Mouse (Mus musculus) lung, postnatal 25 days (tissue): ENCODE measurements at regions not wholly inside any gene's neighbourhood (a gene's known extent, or its start where the extent isn't known, plus 50 kb on each side); places are given as distances from the start of the nearest gene placed in this dataset.

Experiments
- DNase-seq: peaks from one replicate; pipeline ENCODE4 v3.0.0; 2022; ENCODE audit warnings: low spot score

DNA sequence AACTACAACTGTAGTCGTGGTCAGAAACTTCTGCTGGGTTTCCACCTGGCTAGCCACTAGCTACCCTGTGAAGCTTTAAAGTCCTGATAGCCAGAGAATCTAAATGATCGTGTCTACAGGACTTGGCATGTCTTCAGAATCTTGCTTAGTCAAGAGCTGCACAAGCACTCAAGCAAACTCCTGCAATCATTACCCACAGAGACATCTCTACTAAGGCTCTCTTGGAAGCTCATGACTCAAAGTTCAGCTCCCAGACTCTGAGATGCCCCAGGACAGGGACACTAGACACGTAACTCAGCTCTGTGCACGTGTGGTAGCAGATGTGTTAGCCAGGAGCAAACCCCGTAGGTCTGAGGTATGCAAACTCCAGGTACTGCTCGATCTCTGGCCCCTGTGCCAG is 242.2 kb downstream of the Rybp start:
- DNase-seq = no peak

DNA sequence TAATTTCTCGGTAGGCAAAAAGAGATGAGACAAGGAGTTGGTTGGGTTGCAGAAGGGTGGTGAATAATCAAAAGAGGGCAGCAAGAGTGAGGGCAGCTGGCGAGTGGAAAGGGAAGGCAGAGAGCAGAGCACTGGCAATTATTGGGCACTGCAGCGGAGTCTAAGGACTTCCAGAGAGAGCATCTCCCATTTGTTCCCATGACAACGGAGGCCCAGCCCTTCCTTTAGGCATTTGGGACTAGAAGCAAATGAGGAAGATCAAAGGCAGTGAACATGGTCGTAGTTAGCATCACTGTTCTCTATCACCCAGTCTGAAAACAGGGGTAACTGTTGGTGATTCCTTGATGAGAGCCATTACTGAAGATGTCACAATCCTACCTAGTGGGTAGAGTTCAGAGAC is 246.1 kb downstream of the Rybp start:
- DNase-seq = no peak

DNA sequence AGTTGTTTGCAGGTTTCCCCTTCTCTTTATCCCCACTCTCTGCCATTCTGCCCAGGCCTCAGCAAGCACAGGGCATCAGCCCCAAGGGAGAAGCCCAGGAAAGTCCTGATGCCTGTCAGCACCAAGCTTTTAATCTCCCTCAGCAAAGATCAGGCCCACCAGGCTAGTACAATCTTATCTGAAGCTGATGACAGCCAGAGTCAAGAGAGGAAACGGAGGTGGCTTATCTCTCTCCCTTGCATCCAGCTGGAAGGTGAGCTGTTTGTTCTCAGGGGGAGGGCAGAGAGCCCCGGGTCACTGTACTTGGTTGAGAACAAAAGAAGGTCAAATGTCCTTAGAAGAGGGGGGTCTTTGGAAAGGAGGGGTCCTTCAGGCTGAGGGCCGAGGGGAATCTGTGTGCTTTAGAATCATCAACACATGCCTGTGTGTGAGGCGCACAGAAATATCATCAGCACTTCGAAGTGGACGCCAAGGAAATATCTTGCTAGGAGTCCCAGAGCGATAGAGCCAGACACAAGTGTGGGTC is 246.8 kb downstream of the Rybp start:
- DNase-seq = no peak

DNA sequence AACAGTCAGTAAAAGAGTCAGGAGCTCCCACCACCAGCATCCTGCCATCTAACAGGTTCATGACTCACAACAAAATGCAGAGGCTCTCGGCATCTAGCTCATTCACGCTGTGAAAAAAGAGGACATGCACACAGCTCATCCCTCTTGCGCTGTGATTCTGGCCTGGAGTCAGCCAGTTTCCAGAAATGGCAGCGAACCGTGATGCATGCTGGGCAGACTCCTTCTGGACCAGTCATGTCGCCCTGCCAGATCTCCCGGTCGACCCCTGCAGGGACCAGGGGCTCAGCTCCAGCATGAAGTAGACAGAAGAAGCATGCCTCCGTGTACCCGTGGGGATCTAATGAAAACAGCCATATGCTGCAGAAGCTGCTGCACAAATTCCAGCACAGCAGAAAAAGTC is 254.6 kb downstream of the Rybp start:
- DNase-seq = no peak

DNA sequence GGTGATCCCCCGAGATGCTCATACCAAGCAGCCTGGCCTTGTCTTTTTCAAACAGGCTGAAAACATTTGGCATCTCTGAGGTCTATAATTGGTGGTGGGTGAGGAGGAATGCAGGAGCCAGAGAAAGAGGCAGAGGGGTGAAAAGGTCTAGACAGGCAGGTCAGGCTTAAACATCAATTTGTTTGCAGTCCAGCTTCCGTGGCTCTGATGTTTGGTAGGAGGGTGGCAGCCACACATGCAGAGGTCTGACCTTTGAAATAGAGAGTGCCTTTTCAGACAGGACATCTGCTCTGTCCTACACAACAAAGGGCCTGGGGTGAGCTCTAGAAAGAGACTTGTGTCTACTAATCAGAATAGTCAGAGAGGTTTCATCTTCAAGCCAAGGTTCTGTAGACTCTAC is 256.8 kb downstream of the Rybp start:
- no peak for DNase-seq

DNA sequence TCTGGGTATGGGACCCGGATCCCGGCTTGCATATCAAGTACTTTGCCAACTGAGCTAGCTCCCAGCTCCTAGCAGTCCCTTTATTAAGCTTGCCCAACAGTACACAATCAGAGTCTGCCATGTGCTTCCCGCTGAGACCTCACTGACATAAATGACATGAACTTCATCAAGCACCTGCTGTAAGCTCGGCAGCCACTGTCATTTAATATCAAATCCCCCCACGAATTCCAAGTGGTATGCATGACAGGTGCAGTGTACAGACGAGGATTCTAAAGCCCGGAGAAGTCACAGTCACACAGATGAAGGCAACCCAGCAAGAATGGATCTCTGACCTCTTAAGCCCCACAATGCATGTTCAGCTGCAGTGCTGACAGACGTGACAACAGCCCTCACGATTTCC is 257.3 kb downstream of the Rybp start:
- no peak for DNase-seq

DNA sequence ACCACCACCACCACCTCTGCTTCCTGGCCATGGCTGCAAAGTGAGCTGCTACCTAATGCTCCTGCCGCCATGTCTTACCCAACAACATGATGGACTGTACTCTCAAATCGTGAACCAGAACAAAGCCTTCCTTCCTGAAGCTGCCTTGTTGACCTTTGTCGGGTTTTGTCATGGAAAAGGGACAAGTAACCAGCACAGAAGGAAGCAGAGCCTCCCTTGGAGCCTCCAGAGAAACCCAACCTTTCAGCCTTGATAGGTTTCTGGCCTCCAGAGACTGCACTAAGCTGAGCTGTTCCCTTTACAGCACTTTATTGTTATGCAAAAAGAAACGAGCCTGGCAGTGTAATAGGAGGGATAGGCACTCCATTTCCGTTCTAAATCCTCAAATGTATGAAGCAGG is 259.8 kb downstream of the Rybp start:
- no peak for DNase-seq

DNA sequence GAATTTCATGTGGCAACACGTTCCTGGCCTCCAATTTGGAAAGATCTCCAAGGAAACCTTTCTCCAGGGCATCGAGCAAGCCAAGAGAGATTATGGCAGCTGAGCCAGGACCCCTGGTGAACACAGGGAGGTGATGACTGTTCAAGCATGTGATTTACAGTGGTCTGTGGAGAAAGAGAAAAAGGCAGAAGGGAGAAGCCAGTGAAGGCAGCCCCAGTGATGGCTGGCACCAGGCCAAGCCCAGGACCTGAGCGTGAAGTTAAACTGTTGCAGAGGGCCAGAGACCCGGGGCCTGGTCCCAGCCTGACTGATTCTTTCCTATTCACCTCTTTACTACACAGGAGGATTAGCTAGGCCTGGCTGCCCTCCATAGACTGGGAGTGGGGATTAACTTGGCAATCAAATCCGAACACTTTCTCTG is 261.7 kb downstream of the Rybp start:
- DNase-seq = no peak

DNA sequence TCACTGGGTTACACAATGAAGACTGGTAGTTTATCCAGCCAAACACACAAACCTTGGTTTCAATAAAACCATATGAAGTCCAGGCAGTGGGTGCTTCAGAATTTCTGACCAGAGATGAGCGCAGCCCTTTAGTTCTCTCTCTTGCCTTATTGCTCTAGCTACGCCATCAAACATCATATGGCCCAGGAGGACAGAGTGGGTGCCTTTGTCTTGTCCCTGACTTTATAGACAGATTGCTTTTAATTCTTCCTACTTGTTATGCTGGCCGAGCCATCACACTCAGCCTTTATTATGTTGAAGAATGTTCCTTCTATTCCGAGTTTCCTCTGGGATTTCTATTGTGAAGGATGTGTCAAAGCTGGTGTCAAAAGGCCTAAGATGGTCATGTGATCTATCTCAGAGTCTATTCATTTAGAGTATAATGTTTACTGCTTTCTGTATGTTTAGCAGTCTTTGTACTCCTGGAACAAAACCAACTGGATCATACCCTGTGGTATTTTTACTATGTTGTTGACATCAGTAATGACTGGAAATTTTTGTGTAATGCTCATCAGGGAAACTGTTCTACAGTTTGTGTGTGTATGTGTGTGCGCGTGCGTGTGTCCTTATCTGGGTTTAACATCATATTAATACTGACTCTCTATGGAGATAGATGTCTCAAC is 263.7 kb downstream of the Rybp start:
- DNase-seq = no peak

DNA sequence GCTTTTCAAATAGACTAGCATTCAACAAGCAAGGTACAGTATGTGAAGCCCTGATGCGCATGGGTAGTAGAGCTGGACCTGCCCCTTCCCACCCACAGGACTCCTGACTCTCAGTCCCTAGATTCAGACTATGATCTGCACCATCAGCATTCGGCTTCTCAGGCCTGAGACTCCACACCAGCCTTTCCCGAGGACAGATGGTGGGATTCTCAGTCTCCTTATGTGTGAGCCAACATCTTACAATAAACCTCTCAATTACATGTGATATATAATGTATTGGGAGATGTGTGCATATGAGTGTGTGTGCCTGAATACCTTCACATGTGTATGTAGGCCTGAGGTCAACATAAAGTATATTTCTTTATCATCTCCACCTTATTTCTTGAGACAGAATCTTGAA is 268.3 kb downstream of the Rybp start:
- DNase-seq = no peak

DNA sequence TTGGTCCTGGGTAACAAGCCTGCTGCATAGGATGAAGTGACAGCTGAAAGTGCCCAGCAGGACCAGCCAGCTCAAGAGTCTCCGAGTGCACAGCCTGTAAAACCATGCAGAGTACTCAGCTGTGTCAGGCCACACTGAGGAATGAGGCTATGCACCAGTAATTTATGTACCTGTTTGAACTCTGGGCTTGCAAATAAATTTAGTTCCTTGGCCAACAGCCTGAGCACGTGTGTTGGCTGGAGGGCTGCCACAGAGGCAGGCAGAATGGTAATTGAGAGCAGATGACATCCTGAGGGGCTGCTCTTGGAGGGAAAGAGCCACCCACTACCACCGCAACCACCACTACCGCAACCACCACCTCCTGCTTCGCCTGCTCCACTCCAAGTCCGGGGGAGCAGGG is 273.3 kb downstream of the Rybp start:
- DNase-seq = peak; percentile 23

DNA sequence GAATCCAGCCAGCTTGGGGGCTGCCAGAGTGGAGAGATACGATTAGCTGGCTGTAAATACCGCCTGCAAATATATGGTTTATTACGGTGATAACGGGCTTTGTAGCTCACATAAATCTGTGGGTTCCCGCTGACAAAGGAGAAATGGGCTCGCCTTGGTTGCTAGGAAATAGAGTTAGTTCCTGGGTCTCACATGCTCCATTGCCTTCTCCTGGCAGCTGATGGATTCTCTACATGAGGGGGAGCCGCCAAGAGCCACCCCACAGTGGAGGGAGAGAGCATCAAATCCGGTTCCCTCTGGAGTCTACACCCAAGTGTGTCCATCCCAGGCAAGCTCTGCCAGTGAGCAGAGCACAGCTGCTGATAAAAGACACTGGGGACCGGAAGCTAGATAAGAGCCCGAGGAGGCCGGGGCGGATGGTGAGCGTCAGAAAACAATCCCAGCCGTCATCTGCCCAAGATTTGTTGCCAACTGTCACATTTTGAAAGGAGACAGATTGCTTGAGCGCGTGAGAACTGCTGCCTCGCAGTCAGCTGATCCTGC is 275.7 kb downstream of the Rybp start:
- DNase-seq = peak; percentile 64

DNA sequence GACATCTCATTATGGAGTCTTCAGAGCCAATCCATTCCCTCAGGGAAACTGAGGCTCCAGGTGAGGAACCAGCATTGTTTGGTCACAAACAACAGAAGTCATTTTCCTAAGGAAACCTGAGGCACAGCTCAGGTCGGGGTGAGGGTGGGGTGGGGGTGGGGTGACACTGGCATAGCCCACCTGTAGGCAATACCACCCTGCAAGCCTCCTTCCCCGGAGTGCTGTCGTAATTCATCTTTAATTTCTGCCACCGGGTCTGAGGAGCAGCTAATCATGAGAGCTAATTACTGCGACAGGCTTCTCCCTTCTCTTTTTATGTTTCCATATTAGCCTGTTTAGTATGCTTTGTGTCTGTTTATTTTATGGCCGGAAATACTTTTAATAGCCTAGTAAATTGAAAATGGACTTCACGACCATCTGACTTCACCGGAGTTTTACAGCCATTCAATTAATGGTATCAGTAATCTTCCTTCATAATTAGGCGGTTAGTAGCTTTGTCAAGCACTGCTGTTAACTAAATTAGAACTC is 276.3 kb downstream of the Rybp start:
- no peak for DNase-seq

DNA sequence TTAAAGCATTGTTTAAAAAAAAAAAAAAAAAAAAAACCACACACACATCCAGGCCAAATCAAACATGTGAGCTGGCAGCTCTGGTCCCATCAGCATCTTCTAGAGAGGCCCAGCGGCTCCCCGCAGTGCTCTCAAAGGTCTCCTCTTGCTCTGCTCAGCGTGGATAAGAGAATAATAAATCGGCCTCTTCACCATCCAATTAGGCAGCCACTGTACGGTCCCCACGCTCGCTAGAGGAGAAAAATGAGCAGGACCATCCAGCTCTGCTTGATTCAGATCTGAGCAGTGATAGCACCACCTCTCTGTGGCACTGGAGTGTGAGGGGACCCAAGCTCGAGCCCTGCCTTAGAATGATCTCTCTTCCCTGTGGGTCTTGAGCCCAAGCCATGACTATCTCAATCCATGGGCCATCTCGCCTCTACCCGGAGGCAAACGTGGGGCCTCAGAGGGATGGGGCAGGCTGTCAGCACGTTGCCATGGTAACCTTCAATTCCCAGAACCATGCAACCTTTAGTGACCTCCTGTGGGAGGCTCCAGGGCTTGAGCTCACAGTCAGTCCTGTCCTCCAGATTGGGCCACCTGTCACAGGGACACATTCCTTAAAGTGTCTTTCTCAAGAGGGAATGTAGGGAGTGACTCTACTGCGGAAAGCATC is 273.6 kb upstream of the Prok2 start:
- DNase-seq = no peak

DNA sequence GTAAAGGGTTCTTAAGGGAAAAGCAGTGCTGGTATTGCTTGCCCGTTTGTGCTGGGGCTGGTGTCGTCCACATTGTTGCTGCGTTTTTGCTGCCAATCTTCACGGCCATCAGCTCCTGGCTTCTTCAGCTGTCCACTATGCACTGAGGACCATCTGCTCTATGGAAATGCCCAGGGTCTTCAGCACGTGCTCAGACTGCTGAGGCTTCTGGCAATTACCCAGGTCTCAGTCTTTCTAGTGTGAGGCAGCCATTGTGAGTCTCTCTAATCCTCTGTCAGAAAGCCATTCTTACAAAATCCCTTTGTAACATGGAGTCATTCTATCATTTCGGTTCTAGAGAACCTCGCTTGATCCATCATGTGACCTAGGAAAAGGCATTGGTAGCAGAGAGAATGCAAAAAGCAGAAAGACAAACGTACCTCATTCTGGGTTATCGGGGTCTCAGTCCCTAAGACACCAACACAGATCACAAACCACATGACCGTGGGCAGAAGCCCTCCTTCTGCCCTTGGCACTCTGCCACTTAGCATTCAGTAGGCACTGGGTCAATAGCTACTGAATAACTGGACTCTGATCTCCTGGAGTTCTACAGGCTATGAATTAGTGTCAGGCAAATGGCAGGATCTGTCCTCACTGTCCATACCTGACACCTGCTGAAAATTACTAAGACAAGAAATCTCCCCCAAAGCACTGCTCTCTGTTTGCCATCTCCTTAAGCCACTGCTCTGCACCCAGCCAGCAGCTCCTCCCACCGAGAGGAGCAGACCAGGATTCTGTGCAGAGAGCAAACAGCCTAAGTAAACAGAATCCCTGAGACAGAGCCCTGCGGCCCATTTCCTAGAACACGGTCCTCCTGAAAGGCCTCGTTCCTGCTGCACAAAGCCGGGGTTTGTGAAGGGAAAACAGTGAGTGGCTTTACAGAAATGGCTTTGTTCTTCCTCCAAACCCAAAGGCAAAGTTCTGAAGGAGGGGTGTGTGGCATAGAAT is 270.1 kb upstream of the Prok2 start:
- peak; percentile 18 for DNase-seq

DNA sequence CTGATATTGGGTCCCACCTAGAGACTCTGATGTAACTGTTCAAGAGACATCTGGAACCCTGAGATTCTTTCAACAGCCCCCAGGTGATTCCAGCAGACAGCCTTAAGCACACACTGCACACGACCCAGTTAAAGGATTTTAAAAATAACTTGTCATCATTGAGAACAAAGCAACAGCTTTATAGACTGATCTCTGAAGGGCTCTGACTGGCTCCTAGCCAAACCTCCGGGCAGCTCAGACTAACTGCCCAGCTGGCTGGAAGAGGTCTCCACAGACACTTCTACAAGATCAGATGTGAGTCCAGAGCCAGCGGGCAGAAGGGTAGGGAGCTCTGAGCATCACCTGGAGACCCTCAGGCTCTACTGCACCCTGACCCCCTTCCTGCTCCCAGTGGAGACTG is 267.8 kb upstream of the Prok2 start:
- DNase-seq = no peak

DNA sequence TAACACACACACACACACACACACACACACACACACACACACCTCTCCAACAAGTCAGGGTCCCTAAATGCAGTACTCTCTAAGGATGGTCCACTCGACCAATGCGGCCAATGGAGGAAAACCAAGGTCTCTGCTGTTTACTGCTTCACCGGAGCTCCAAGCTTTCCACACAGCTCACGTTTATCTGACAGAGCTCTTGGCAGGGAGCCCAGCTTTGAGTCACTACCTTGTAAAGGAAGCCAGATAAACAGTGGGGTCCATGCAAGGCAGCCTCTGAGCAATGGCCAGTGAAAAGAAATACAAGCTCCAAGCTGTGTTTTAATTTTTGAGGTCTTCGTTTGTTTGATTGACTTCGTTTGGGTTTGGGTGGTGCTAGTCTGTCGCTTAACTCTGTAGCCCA is 264.9 kb upstream of the Prok2 start:
- DNase-seq = peak; percentile 84

DNA sequence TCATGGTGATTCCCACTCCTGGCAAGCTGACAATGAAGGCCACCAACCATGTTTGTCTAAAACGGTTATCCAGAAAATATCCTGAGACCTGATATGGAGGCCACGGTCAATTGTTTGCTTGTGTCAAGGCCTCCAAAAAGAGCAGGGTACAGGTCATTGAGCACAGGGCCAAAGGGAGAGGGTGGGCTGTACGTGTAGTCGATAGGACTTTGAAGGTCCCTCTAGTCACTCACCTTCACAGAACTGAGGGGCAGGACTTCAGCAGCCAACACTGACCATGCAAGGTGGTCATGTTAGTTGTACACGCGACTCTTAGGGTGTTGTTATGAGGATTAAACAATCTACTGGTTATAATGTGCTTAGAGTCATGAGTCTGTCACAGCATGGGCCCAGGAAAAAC is 264.4 kb upstream of the Prok2 start:
- DNase-seq = no peak

DNA sequence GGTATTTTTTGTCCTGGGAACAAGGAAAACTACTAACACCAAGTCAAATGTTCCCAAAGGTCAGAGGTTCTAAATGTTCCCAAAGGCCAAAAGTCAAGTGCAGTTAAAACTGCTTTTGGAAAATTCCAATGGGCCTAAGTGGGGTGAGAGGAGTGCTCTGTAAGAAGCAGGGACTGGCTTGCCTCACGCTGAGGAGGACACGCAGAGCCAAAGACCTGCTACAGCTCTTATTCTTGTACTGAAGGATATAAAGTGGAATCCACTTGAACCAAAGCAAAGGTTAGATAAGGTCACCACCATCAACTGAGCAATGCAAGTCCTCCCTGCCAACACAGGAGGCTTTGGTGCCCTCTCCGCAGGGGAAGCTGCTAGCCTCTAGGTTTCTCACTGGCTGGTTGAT is 260.3 kb upstream of the Prok2 start:
- DNase-seq = peak; percentile 81

DNA sequence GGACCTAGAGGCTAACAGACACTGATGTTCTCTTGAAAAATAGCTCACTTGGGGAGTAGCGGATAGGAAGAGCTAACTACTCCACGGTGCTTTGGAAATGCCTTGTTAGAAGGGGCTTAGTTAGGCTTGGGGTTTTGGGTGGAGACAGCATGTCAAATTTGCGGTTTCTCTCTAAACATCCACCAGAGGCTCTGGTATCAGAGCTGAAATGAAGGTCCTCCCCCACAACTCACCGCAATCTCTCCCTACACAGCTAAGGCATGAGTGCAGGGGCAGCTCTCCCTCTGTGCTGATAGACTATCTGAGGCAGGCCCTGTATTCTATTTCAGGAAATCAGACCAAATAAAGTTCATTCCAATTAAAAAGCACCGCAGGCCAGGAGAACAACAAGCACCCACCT is 259.1 kb upstream of the Prok2 start:
- DNase-seq = no peak

DNA sequence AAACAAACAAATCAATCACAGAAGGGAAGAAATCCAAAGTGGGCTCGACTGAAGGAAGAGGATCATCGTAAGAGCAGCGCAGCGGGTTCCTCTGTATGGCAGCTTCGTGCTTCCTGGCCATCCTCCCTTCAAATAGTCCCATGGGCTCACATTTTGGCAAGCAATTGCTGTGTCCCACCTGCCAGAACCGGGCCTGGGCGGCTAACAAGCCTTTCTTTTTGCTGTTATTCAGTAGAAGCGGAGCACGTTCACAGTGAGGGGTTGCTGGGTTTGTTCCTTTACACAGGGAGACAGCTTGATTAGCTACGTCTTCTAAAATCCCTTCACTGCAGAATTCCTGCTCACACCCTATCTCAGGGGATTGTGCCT is 258.6 kb upstream of the Prok2 start:
- no peak for DNase-seq
